18 mouse cellular contexts compared by ENCODE assay signal in genomic region chr3:68535160-68535728, GRCm38 (mm10).
DNase-seq lines count a peak whose midpoint lies in the region; ATAC-seq and TF ChIP-seq lines count a peak whose summit lies in the region.
"Had no signal": no experiment of that assay in that cellular context is flagged by ENCODE, and none has a peak within 500 bp of the region (broad histone marks: within the 10 kb centered on the region; RNA-seq: fewer than 3 reads in every experiment).

No protein-coding gene starts in this region.

- 0 out of 2 replicates have a peak overlapping the region, but pooled peaks have one; percentile 8 for H3K27ac ChIP-seq in forebrain, embryonic 10.5 days
- no peak overlapping the region for H3K27ac ChIP-seq in forebrain, embryonic 12.5 days
- H3K27ac ChIP-seq in hindbrain, postnatal 0 days, result no peak overlapping the region
- no peak overlapping the region for H3K27ac ChIP-seq in hindbrain, embryonic 10.5 days
- H3K27ac ChIP-seq in lung, embryonic 15.5 days, result peak overlapping the region; percentile 91
- H3K27ac ChIP-seq in heart, postnatal 0 days (ENCODE audit: low read depth), result peak overlapping the region; percentile 91
- H3K27ac ChIP-seq: macrophage; neural tube, embryonic 12.5 days; stomach, embryonic 15.5 days had no signal

- no peak for ATAC-seq in forebrain, embryonic 12.5 days (ENCODE audit: low FRiP score)
- ATAC-seq in hindbrain, postnatal 0 days, result peak; percentile 49; the same call in 1 of the 2 replicates
- ATAC-seq in lung, embryonic 15.5 days (ENCODE audit: borderline replicate concordance, extremely low read depth, low FRiP score, low TSS enrichment), result 0 out of 2 replicates have a peak, but pooled peaks have one; percentile 20
- peak; percentile 9; the same call in 1 of the 2 replicates for ATAC-seq in heart, postnatal 0 days (ENCODE audit: insufficient read depth, low read depth)
- ATAC-seq: forebrain, postnatal 0 days; inflammation-experienced regulatory T-cells, adult 6 months had no signal

- 76% methylated on average over 7 of the region's 7 CpGs for WGBS in forebrain, embryonic 10.5 days
- 76% methylated on average over 7 of the region's 7 CpGs for WGBS in forebrain, embryonic 12.5 days
- WGBS in hindbrain, postnatal 0 days, result 66% methylated on average over 7 of the region's 7 CpGs
- 80% methylated on average over 7 of the region's 7 CpGs for WGBS in hindbrain, embryonic 10.5 days
- 57% methylated on average over 7 of the region's 7 CpGs for WGBS in lung, embryonic 15.5 days
- WGBS in heart, postnatal 0 days, result 39% methylated on average over 7 of the region's 7 CpGs

- no peak for TF ChIP-seq EP300 in heart, postnatal 0 days (IDR thresholded peaks at IDR 0.05; ENCODE audit: low read depth)

- no peak overlapping the region for H3K4me2 ChIP-seq in forebrain, embryonic 12.5 days
- no peak overlapping the region for H3K4me2 ChIP-seq in hindbrain, postnatal 0 days (ENCODE audit: low read depth, low read length)
- no peak overlapping the region for H3K4me2 ChIP-seq in lung, embryonic 15.5 days
- peak overlapping the region; percentile 1; the same call in 1 of the 2 replicates for H3K4me2 ChIP-seq in heart, postnatal 0 days (ENCODE audit: low read depth, low read length)
- H3K4me2 ChIP-seq: liver, embryonic 11.5 days; neural tube, embryonic 12.5 days; stomach, embryonic 15.5 days had no signal

- no peak for DNase-seq in forebrain, embryonic 10.5 days (ENCODE audit: extremely low spot score, low spot score)
- DNase-seq in hindbrain, postnatal 0 days (ENCODE audit: low spot score), result no peak
- no peak for DNase-seq in hindbrain, embryonic 10.5 days (ENCODE audit: low spot score)
- DNase-seq in lung, adult 18-20 months, result no peak
- no peak for DNase-seq in heart, postnatal 0 days (ENCODE audit: low spot score)
- DNase-seq in right cerebral cortex, postnatal 14 days, result no peak
- DNase-seq: cerebellum, adult 8-10 months; forebrain, postnatal 0 days; gastrocnemius, postnatal 14 days; thymus, postnatal 36 days had no signal

- H3K4me3 ChIP-seq in forebrain, embryonic 10.5 days, result no peak overlapping the region
- no peak overlapping the region for H3K4me3 ChIP-seq in forebrain, embryonic 12.5 days (replicated peaks)
- no peak overlapping the region for H3K4me3 ChIP-seq in hindbrain, postnatal 0 days (ENCODE audit: low read length)
- no peak overlapping the region for H3K4me3 ChIP-seq in hindbrain, embryonic 10.5 days
- no peak overlapping the region for H3K4me3 ChIP-seq in lung, embryonic 15.5 days
- H3K4me3 ChIP-seq in heart, postnatal 0 days (ENCODE audit: low read depth, low read length), result no peak overlapping the region
- H3K4me3 ChIP-seq: neural tube, embryonic 12.5 days; stomach, embryonic 15.5 days had no signal

- no peak overlapping the region for H3K9ac ChIP-seq in forebrain, embryonic 12.5 days
- no peak overlapping the region for H3K9ac ChIP-seq in hindbrain, postnatal 0 days (replicated peaks; ENCODE audit: low read length)
- H3K9ac ChIP-seq in lung, embryonic 15.5 days, result no peak overlapping the region
- H3K9ac ChIP-seq in heart, postnatal 0 days (replicated peaks; ENCODE audit: low read depth, low read length), result no peak overlapping the region
- H3K9ac ChIP-seq: forebrain, postnatal 0 days; neural tube, embryonic 12.5 days; stomach, embryonic 15.5 days had no signal

- H3K9me3 ChIP-seq in forebrain, embryonic 10.5 days, result peaks cover 13% of the 10 kb centered on the region
- H3K9me3 ChIP-seq in forebrain, embryonic 12.5 days, result no peaks in the 10 kb centered on the region
- H3K9me3 ChIP-seq in hindbrain, postnatal 0 days (ENCODE audit: low read length), result no peaks in the 10 kb centered on the region
- peaks cover 10% of the 10 kb centered on the region; the same call in 1 of the 2 replicates for H3K9me3 ChIP-seq in hindbrain, embryonic 10.5 days
- H3K9me3 ChIP-seq in lung, embryonic 15.5 days, result 0 out of 2 replicates have a peak, but pooled peaks cover 6% of the 10 kb centered on the region
- 0 out of 2 replicates have a peak, but pooled peaks cover 5% of the 10 kb centered on the region for H3K9me3 ChIP-seq in heart, postnatal 0 days (replicated peaks; ENCODE audit: control insufficient read depth, low read length)
- H3K9me3 ChIP-seq: stomach, embryonic 15.5 days had no signal

- no peak for TF ChIP-seq CTCF in hindbrain, postnatal 0 days (IDR thresholded peaks at IDR 0.05; ENCODE audit: low read depth)
- TF ChIP-seq CTCF in heart, postnatal 0 days (IDR thresholded peaks at IDR 0.05; ENCODE audit: low read depth), result no peak

- H3K4me1 ChIP-seq in forebrain, embryonic 10.5 days, result peaks cover 24% of the 10 kb centered on the region
- peaks cover 10% of the 10 kb centered on the region; the same call in 1 of the 2 replicates for H3K4me1 ChIP-seq in forebrain, embryonic 12.5 days
- H3K4me1 ChIP-seq in hindbrain, postnatal 0 days (ENCODE audit: insufficient read depth, low read length), result peaks cover 3% of the 10 kb centered on the region; the same call in 1 of the 2 replicates
- H3K4me1 ChIP-seq in hindbrain, embryonic 10.5 days (replicated peaks), result peaks cover 9% of the 10 kb centered on the region; the same call in 1 of the 2 replicates
- H3K4me1 ChIP-seq in lung, embryonic 15.5 days, result peaks cover 20% of the 10 kb centered on the region
- peaks cover 17% of the 10 kb centered on the region for H3K4me1 ChIP-seq in heart, postnatal 0 days (ENCODE audit: control insufficient read depth, insufficient read depth)
- H3K4me1 ChIP-seq: neural tube, embryonic 12.5 days; stomach, embryonic 15.5 days had no signal

- no peaks in the 10 kb centered on the region for H3K27me3 ChIP-seq in forebrain, embryonic 10.5 days (ENCODE audit: poor library complexity, severe bottlenecking)
- H3K27me3 ChIP-seq in forebrain, embryonic 12.5 days, result no peaks in the 10 kb centered on the region
- H3K27me3 ChIP-seq in hindbrain, postnatal 0 days (ENCODE audit: insufficient read depth, low read length), result no peaks in the 10 kb centered on the region
- H3K27me3 ChIP-seq in hindbrain, embryonic 10.5 days (ENCODE audit: insufficient read depth, poor library complexity, severe bottlenecking), result no peaks in the 10 kb centered on the region
- H3K27me3 ChIP-seq in lung, embryonic 15.5 days, result no peaks in the 10 kb centered on the region
- H3K27me3 ChIP-seq in heart, postnatal 0 days (ENCODE audit: control insufficient read depth, insufficient read depth, low read length), result no peaks in the 10 kb centered on the region
- H3K27me3 ChIP-seq: CH12.LX; neural tube, embryonic 12.5 days; stomach, embryonic 15.5 days had no signal

- H3K36me3 ChIP-seq in forebrain, embryonic 10.5 days (replicated peaks), result peaks cover 9% of the 10 kb centered on the region; the same call in 1 of the 2 replicates
- no peaks in the 10 kb centered on the region for H3K36me3 ChIP-seq in forebrain, embryonic 12.5 days (replicated peaks)
- no peaks in the 10 kb centered on the region for H3K36me3 ChIP-seq in hindbrain, postnatal 0 days (ENCODE audit: insufficient read depth, low read length)
- 0 out of 2 replicates have a peak, but pooled peaks cover 5% of the 10 kb centered on the region for H3K36me3 ChIP-seq in hindbrain, embryonic 10.5 days
- H3K36me3 ChIP-seq in lung, embryonic 15.5 days, result 0 out of 2 replicates have a peak, but pooled peaks cover 4% of the 10 kb centered on the region
- no peaks in the 10 kb centered on the region for H3K36me3 ChIP-seq in heart, postnatal 0 days (replicated peaks; ENCODE audit: control insufficient read depth, insufficient read depth, low read length)
- H3K36me3 ChIP-seq: stomach, embryonic 15.5 days had no signal

Comparison
In these comparisons a context has a peak if more than half of its experiments do, and no peak if none do; other contexts are left out.
1. H3K27ac ChIP-seq: peak in forebrain, embryonic 10.5 days (single experiment), lung, embryonic 15.5 days (single experiment) and heart, postnatal 0 days (single experiment); none in forebrain, embryonic 12.5 days (single experiment), hindbrain, postnatal 0 days (single experiment) and hindbrain, embryonic 10.5 days (single experiment).